Mouse (Mus musculus): Measurements from ENCODE around the gene Ecm2. TPM values are rescaled to one million over a fixed set of nuclear protein-coding genes. Genes with fewer than 3 reads are reported as not detected.

Gene Ecm2
- total and polyA plus RNA-seq, 3 experiments: 0.04 to 0.14 TPM; not detected in 1

- Histone ChIP-seq H3K4me1 (ENCODE audit: control insufficient read depth in 1 of 2, insufficient read depth in 2 of 2) (no peaks in the 10 kb centered on the region), H3K27me3 (replicated peaks) (no peaks in the 10 kb centered on the region), H3K9me3 (replicated peaks; ENCODE audit: low read length) (no peaks in the 10 kb centered on the region), H3K4me2 (ENCODE audit: insufficient read depth, low read depth, poor library complexity, severe bottlenecking) (no peak overlapping the region), H3K36me3 (replicated peaks in 1 of 2; ENCODE audit: control insufficient read depth in 1 of 2, insufficient read depth in 1 of 2, low read length in 1 of 2) (no peaks in the 10 kb centered on the region), H3K4me3 (replicated peaks in 1 of 3; ENCODE audit: low read depth in 2 of 3, low read length in 2 of 3, poor library complexity in 1 of 3) (no peak overlapping the region), H3K79me2 (replicated peaks; ENCODE audit: control insufficient read depth, extremely low read depth, insufficient read depth, poor library complexity, severe bottlenecking) (no peaks in the 10 kb centered on the region), H3K9ac (ENCODE audit: insufficient read depth, low read depth) (no peak overlapping the region), H3K27ac (ENCODE audit: insufficient read depth, low read depth) (no peak overlapping the region)
- dilution Hi-C loops (cut with MboI; ENCODE audit: extremely low pct_ligation_motif_present, extremely low pct_unique_long_range_greater_than_20kb, low sequenced_read_pairs): no loop called here
- TF ChIP-seq SMC3 (IDR thresholded peaks at IDR 0.05; ENCODE audit: low read depth, low read length): no peak
- in situ Hi-C loops (cut with MboI; ENCODE audit: low pct_ligation_motif_present, low pct_unique_long_range_greater_than_20kb, low sequenced_read_pairs): no loop called here
- DNase-seq (ENCODE audit: extremely low read depth): no peak
These were observed 2.6 kb downstream of the Ecm2 start for GRCm38 (mm10) chr13:49507176-49507575.

- Histone ChIP-seq H3K9me3 (replicated peaks; ENCODE audit: low read length) (no peaks in the 10 kb centered on the region), H3K27ac (ENCODE audit: insufficient read depth, low read depth) (no peak overlapping the region), H3K27me3 (replicated peaks) (no peaks in the 10 kb centered on the region), H3K4me3 (replicated peaks in 1 of 3; ENCODE audit: low read depth in 2 of 3, low read length in 2 of 3, poor library complexity in 1 of 3) (no peak overlapping the region), H3K79me2 (replicated peaks; ENCODE audit: control insufficient read depth, extremely low read depth, insufficient read depth, poor library complexity, severe bottlenecking) (no peaks in the 10 kb centered on the region), H3K9ac (ENCODE audit: insufficient read depth, low read depth) (no peak overlapping the region), H3K4me2 (ENCODE audit: insufficient read depth, low read depth, poor library complexity, severe bottlenecking) (no peak overlapping the region), H3K4me1 (ENCODE audit: control insufficient read depth in 1 of 2, insufficient read depth in 2 of 2) (no peaks in the 10 kb centered on the region), H3K36me3 (replicated peaks in 1 of 2; ENCODE audit: control insufficient read depth in 1 of 2, insufficient read depth in 1 of 2, low read length in 1 of 2) (no peaks in the 10 kb centered on the region)
- in situ Hi-C loops (cut with MboI; ENCODE audit: low pct_ligation_motif_present, low pct_unique_long_range_greater_than_20kb, low sequenced_read_pairs) (no loop called here), dilution Hi-C loops (cut with MboI; ENCODE audit: extremely low pct_ligation_motif_present, extremely low pct_unique_long_range_greater_than_20kb, low sequenced_read_pairs) (no loop called here)
- DNase-seq (ENCODE audit: extremely low read depth): no peak
- TF ChIP-seq GABPA (IDR thresholded peaks at IDR 0.05; ENCODE audit: insufficient replicate concordance, low read depth, low read length) (no peak), MXI1 (IDR thresholded peaks at IDR 0.05; ENCODE audit: low read depth, low read length) (no peak), JUN (IDR thresholded peaks at IDR 0.05; ENCODE audit: insufficient read depth, low read depth, low read length) (no peak)
These were observed 14.2 kb downstream of the Ecm2 start for GRCm38 (mm10) chr13:49518761-49519160.

- no peaks in the 10 kb centered on the region for H3K27me3 ChIP-seq (replicated peaks)
- no peak overlapping the region for H3K4me2 ChIP-seq (ENCODE audit: insufficient read depth, low read depth, poor library complexity, severe bottlenecking)
- no peak overlapping the region for H3K9ac ChIP-seq (ENCODE audit: insufficient read depth, low read depth)
- H3K4me3 ChIP-seq (replicated peaks in 1 of 3; ENCODE audit: low read depth in 2 of 3, low read length in 2 of 3, poor library complexity in 1 of 3): no peak overlapping the region
- H3K27ac ChIP-seq (ENCODE audit: insufficient read depth, low read depth): no peak overlapping the region
- H3K4me1 ChIP-seq (ENCODE audit: control insufficient read depth in 1 of 2, insufficient read depth in 2 of 2): no peaks in the 10 kb centered on the region
- DNase-seq (ENCODE audit: extremely low read depth): no peak
- dilution Hi-C loops (cut with MboI; ENCODE audit: extremely low pct_ligation_motif_present, extremely low pct_unique_long_range_greater_than_20kb, low sequenced_read_pairs): no loop called here
- H3K9me3 ChIP-seq (replicated peaks; ENCODE audit: low read length): no peaks in the 10 kb centered on the region
- TF ChIP-seq MAX (IDR thresholded peaks at IDR 0.05; ENCODE audit: low read length) (no peak), KAT2A (IDR thresholded peaks at IDR 0.05; ENCODE audit: insufficient replicate concordance, low read length) (no peak), MAFK (IDR thresholded peaks at IDR 0.05; ENCODE audit: insufficient replicate concordance, low read length) (no peak), NELFE (IDR thresholded peaks at IDR 0.05; ENCODE audit: low read depth, low read length) (no peak), NRF1 (IDR thresholded peaks at IDR 0.05; ENCODE audit: low read depth, low read length) (no peak), EP300 (IDR thresholded peaks at IDR 0.05; ENCODE audit: low read length) (no peak), ZKSCAN1 (IDR thresholded peaks at IDR 0.05; ENCODE audit: borderline replicate concordance, low read depth, low read length) (no peak), BHLHE40 (IDR thresholded peaks at IDR 0.05; ENCODE audit: low read depth, low read length) (no peak), JUND (conservative IDR thresholded peaks at IDR 0.05; ENCODE audit: low read depth, low read length) (no peak), PAX5 (IDR thresholded peaks at IDR 0.05; ENCODE audit: low read length) (no peak), POLR2AphosphoS2 (IDR thresholded peaks at IDR 0.05; ENCODE audit: low read depth, low read length) (no peak), TCF12 (IDR thresholded peaks at IDR 0.05; ENCODE audit: low read depth, low read length) (no peak), SIN3A (IDR thresholded peaks at IDR 0.05; ENCODE audit: low read length) (no peak), POLR2A (IDR thresholded peaks at IDR 0.05; ENCODE audit: low read depth, low read length) (no peak), CHD1 (IDR thresholded peaks at IDR 0.05; ENCODE audit: low read depth, low read length) (no peak), RAD21 (IDR thresholded peaks at IDR 0.05; ENCODE audit: low read depth, low read length) (no peak), MXI1 (IDR thresholded peaks at IDR 0.05; ENCODE audit: low read depth, low read length) (no peak), ZC3H11A (IDR thresholded peaks at IDR 0.05; ENCODE audit: low read depth, low read length) (no peak), CHD2 (IDR thresholded peaks at IDR 0.05; ENCODE audit: low read length) (no peak)
- no peaks in the 10 kb centered on the region for H3K79me2 ChIP-seq (replicated peaks; ENCODE audit: control insufficient read depth, extremely low read depth, insufficient read depth, poor library complexity, severe bottlenecking)
- H3K36me3 ChIP-seq (replicated peaks in 1 of 2; ENCODE audit: control insufficient read depth in 1 of 2, insufficient read depth in 1 of 2, low read length in 1 of 2): no peaks in the 10 kb centered on the region
- in situ Hi-C loops (cut with MboI; ENCODE audit: low pct_ligation_motif_present, low pct_unique_long_range_greater_than_20kb, low sequenced_read_pairs): no loop called here
These were observed 21.6 kb downstream of the Ecm2 start for GRCm38 (mm10) chr13:49526235-49526634.

Measured in CH12.LX (cell line).